Mouse (Mus musculus) 416B (cell line): Measurements from ENCODE around the gene Mamdc2.
"Not testable (repeated sequence)": the region's sequence is repeated elsewhere in the genome, so short reads cannot be mapped to it uniquely, and the experiment has no call there.

Source experiments
- DNase-seq: peaks from one replicate; pipeline ENCODE4 v3.0.0; 2011; ENCODE audit warnings: low read depth

The Mamdc2 gene

DNA sequence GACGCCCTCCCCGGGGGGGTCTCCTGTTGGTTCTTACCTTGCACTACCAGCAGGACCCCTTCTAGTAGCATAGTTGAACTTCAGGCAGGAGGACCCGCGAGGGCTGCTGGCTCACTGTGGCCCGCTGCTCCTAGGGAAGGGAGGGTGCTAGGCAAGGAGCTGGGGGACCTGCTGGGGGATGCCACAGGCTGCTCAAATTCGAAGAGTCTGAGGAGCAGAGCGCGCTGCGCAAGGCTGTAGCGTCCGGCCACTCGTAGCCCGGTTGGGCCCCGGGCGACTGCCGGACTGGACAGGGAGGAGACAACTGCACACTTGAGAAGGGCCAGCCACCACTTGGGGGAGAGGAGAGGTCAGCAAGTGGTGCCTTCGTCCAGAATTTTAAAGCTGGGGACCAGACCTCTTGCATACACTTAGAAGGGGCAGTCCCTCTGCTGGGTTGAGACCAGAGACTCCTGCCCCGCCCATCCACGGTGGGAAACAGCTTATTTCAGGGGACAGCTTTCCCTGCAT lies at the start of gene Mamdc2:
Gene Mamdc2, minus strand, starts transcription at position 455 of the 510 bp plus-strand sequence.
- DNase-seq = no peak

DNA sequence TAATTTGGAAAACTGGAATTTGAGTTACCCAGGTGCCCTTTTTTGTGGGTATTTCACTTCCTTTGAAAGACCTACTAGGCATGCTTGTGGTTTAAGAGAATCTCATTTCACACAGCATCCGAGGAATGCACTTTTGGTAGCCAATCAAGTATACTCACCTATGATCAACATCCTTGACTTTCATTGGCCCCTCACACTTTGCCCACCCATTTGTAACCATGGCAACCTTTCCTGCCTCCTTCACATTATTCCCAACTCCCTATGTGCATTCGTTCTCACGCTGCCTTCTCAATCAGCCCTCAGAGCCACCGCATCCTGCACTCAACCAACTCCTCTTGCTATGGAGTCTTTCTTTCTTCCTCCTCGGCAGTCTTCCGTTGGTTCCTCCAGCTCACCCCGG lies 49.8 kb upstream of the Mamdc2 start:
- DNase-seq = no peak

DNA sequence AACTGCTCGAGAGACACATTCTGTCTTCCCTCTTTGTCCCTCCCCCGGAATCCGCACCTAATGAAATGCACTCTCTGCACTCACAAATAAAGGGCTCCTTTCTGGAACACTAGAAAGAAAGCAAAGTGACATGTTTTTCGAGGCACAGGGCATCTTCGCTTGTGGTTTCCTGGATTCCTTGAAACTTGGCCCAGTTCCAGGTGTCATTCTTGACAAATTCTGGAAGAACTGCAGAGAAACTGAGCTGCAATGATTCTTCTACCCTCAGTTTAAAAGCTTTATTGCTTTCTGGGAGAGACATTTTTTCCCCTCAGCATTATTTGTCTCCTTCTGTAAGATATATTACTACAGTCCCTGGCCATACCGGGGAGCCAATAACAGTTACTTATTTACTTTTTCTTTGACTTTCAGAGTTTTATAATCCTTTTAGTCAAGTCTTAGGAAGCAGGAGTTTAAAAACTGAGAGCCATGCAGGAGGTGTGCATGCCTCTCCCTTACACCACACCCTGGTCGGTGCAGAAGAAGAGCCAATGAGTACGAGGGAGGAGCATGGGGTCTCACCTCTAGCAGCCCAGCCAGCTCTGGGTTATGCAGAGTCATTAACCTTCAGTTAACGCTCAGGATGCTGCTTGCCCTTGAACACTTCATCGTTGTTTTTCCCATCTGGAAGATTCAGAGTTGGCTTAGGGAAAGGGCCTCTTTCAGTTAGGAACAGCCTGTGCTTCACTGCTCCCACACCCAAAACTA lies 49.1 kb upstream of the Mamdc2 start:
- DNase-seq = peak; percentile 80

DNA sequence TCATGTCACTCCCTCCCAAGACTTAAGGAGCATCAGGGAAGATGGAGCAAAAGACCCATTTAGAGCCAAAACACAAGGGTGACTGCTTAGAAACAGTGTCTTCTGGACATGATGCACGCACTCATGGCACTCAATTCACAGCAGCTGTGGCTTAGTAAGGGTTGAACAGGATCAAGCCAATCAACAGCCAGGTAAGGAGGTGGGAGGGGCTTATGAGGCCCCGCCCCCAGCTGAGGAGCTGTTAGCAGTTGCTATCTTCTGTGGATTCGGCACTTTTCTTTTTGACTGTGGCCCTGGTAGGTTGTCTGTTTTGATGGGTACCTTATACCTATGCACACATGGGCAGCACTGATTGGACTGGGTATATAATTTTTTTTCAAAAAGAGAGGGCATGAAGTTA lies 48.3 kb upstream of the Mamdc2 start:
- no peak for DNase-seq

DNA sequence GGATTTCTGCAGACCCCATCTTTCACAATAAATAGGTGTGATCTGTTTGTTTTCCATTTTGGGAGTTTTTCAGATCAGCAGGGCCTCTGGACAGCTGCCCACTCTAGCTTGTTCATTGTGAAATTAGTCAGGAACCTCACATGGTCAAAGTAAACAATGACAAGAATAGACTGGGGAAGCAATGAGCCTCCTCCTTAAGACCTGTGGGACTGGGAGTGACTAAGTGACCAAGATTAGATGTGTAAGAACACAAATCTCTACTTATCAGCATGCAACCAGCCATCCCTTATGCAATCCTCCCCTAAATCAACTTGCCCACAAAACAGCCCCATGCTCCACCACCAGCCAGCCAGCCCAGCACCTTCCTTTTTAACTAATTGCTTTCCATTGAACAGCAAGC lies 44.4 kb upstream of the Mamdc2 start:
- peak; percentile 98 for DNase-seq

DNA sequence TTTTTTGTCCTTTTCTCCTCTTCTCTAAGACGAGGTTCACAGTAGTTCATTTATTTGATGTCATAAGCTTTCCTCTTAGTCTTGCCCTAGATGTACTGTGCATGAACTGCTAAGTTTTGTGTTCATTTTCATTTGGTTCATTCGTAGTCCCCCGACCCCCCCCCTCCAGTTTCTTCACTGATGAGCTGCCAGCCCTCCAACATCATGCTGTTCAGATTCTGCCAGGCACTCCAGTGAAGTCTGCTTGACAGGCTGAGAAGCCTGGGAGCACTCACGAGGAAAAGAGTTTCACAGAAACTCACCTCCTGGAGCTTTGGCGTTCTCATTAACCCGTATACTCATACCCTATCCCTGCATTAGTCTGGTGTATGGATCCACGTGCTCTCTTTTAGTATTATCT lies 42.5 kb upstream of the Mamdc2 start:
- DNase-seq = not testable (repeated sequence)

DNA sequence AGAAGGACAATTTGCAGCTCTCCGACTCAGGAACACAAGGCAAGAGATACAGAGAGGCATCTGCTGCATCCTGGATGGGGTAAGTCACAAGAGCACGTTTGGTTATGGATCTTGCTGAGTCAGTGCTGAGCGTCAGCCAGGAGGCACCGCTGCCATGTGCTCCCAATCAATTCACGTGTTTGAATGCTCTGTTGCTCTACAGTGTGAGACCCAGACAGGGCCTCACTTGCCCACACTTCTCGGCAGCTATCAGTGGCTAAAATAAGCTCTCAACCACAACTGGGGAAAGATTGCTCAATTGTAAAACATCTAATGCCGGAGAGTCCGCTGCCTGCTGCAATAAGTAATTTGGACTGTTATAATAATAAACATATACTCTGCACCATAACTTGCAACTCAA lies 41.5 kb upstream of the Mamdc2 start:
- peak; percentile 91 for DNase-seq

DNA sequence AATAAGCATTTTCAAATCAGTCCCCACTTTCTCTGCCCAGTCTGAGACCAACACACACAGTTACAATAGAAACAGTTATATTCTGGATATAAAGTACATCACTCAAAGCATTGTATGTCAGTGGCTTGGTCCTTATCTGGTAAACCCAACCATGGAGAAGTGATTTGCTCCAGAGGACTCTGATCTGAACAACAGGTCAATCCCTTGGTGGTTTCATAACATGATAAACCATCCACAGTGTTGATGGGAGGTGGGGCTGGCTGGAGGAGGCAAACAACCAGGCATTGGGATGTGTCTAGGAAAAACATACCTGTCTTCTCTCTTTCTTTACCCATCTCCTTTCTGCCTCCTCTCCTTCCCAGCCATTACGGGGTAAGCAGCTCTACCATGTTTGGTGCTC lies 39.2 kb upstream of the Mamdc2 start:
- no peak for DNase-seq

DNA sequence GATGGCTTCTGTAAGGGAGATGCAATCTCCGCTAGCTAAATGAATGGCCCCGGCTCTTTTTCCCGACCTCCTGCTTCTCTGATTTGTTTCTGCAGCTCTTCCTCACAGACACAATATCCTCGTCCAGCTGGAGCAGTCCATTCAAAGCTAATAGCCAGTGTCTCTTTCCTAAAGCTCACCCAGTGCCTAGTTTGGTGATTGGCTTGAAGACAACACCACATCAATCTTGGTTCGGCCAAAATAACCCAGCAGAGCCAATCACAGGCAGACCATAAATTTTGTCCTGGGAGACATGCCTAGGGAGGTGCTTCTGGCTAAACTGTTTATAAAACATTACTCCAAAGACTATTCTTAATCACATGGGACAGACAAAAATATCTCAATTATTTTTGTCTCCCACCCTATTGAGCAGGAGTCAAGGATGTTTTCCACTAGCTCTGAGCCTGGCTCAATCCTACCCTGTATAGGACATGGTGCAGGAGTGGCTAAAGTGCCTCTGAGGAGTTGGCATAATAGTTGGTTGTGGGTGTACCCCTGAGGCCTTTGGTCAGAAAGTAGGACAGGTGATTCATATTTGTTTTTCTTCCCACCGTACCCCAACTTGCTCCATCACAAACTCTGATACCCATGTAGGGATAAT lies 38.5 kb upstream of the Mamdc2 start:
- DNase-seq = no peak

DNA sequence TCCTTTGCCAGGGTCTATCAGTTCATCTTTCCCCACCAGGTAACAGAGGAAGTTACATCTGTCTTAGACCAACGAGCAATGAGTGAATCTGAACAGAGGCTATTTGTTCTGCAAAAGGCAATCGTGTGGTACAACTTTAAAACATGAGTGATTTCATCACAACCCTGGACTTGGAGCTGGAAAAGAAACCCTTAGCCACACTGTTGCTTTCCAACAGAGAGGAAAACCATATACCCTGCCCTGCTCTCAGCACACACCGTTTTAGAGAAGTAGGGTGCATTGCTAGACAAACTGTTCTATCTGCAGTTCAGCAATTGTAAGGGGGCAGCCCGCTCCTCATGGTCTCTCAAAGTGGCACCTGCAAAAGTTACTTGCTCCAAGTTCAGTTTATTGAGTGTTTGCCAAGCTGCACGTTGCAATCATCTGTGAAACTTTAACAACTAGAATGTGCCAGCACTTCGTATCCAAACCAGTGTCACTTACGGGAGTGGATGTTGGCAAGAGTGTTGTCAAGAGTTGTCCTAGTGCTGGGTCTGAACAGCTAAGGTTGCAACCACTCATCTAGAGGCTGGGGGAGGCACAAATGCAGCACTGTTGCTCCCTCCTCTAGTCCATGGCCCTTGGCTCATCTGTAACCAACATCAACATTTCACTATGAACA lies 37.8 kb upstream of the Mamdc2 start:
- no peak for DNase-seq

DNA sequence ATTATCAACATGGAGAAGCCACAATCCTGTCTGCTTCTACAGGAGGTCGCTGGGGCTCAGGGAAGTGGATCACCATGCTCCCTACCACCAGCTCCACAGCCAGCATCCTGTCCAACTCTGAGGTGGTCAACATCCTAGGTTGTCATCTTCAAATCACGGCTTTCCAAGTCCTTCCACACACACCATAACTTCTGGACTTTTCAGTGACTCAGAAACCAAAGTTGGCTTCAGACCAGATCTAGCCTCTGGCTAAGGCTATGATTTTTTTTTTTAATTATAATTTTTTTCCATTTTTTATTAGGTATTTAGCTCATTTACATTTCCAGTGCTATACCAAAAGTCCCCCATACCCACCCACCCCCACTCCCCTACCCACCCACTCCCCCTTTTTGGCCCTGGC lies 34.3 kb upstream of the Mamdc2 start:
- not testable (repeated sequence) for DNase-seq

DNA sequence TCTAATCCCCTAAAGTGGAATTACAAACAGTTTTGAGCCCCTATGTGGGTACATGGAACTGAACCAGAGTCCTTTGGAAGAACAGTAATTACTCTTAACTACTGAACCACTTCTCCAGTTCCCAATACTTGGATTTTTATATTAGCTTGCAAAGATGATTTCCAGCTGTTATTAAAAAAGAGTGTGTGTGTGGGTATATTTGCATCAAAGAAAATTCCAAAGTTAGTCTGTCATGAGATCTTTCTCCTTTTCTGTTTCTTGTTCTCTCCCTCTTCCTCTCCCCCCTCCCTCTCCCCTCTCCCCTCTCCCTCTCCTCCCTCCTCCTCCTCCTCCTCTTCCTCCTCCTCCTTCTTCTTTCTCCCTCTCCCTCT lies 31.3 kb upstream of the Mamdc2 start:
- no peak for DNase-seq

DNA sequence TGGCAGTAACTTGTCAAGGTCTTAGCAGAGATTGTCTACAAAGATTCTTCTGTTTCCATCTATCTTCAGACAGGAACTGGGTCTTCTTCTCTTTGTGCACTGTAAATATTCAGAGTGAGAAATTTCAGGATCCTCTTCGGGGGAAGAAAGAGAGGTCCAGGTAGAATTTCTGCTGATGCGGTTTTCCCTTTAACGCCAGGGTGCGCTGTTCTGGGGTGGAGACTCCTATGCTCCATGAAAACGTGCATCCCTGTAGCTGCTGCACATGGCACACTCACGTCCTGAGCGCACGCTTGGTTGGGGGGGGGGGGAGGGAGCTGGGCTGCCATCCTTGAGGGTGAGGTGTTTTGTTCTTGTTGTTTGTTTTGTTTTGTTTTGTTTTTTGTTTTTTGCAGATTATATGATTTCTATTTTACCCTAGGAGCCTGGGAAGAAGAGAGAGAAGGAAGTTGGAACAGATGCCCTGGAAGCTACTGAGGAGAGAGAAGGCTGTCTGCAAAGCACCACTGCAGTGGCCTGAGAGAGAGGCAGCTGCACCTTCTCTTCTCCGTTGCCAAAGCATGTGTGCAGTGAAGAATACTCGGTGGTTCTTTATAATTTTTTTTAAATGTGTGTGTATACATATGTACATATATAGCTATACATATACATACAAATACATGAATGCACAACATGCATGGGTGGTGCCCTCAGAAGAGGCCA lies 30.8 kb upstream of the Mamdc2 start:
- DNase-seq = peak; percentile 21

DNA sequence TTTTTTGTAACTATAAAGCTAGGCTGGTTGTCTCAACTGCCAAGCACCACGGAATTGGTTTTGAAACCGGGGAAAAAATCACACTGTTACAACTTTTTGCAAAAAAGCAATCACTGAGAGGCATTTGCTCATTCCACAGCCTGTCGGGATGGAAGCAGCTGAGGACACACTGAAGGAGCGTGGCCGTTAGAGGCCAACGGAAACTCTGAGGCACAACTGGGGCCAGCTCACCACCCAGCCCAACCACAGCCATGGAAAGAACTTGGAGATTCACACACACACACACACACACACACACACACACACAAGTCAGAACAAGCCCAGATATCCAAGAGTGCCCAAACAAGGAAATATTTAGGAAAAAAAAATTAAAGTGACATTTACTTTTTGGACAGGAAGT lies 29.6 kb upstream of the Mamdc2 start:
- peak; percentile 84 for DNase-seq

DNA sequence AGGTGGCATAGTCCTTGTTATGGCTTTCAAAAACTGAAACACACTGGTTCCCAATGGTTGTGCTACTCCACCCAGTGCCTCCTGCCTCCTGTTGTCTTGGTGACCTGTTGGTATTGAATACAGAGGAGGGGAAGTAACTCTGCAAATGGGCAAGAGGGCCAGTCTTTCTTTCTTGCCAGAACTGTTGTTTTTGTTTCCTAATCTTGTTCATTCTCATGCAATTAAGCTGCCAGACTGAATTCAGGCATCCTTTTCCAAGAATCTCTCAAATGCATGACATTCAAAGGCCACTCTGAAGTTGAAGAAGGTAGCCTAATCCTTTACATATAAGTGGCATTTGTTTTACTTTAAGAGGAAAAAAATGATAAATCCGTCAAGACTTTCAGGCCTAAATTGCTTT lies 19.6 kb upstream of the Mamdc2 start:
- DNase-seq = no peak

DNA sequence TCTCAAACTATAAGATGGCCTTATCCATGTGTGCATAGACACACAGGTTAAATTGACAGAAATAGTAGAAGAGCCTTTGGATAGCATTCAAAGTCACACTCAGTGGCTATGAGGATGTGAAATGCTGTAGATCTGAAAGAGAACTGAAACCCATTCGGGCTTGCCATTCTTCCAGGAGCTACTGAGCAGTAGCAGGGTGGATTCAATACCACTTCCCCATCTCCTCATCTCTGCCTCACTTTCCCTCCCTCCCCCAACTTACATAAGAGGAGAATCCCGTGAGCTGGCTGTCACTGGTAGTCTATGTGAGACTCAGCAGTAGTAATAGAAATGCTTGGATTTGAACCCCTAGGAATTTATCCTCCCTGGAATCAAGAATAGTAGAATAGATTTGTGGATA lies 18.8 kb upstream of the Mamdc2 start:
- DNase-seq = no peak

DNA sequence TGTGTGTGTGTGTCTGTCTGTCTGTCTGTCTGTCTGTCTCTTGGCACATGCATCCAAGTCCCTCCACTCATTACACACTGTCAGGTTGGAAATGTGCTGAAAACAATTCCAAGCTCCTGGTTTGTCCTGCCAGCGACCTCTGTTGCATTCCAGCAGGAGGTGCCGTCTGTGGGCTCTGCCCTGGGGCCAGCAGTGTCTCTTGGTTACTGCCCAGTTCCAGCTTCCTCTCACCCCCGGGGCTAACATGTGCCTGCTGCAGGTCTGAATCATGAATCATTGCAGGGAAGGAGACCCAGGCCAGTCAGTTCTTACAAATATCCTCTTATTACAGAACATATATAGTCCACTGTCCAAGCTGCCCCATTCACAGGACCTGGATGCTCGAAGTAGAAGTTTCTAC lies 9.2 kb upstream of the Mamdc2 start:
- no peak for DNase-seq

DNA sequence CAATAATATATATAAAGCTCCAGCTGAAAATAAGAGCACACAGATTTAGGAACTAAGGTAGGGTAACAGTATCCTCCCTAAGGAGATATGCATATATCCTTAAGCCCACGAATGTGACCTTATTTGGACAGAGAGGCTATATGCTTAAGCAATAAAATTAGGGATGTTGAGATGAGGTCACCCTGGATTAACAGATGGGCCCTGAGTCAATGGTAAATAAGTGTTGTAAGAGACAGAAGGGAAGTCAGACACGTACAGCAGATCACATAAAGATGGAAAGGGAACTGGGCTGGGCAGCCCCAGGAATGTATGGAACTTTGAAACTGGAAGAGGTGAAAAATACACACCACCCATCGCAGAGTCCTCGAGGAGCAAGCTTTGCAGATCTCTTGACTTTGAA lies 3.1 kb upstream of the Mamdc2 start:
- peak; percentile 39 for DNase-seq

DNA sequence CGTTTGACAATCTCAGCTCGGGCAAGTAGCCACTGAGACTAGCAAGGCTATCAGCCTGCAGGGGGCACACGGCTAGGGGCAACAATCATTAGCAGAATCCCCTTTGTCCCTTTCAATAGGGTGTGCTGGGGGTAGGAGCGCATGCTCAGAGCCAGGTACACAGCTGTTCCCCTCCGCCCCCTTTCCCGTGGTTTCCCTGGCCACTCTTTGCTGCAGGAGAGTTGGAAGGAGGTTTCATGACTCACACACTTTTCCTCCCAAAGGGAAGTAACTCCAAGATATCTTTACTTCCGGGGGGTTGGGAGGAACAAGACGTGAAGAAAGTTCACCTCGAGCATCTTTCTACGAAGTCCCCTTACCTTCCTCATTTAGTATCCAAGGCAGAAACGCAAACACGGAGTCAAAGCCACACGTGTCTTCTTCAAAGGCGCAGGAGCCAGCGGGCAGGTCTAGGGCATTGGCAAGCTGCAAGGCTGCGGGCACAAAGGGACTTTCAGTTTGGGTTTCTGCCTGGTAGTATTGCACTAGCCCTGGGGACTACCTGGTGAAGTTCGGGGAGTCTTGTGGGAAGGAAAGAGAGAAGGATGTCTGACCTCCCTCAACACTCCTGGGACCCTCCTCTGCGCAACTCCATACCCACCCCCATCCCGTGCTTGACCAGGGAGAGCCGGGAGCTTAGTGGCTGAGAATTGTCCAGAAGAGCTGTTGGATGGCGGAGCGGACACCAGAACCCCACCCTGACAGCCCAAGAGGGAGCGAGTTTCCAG lies 838 bp downstream of the Mamdc2 start:
- no peak for DNase-seq

DNA sequence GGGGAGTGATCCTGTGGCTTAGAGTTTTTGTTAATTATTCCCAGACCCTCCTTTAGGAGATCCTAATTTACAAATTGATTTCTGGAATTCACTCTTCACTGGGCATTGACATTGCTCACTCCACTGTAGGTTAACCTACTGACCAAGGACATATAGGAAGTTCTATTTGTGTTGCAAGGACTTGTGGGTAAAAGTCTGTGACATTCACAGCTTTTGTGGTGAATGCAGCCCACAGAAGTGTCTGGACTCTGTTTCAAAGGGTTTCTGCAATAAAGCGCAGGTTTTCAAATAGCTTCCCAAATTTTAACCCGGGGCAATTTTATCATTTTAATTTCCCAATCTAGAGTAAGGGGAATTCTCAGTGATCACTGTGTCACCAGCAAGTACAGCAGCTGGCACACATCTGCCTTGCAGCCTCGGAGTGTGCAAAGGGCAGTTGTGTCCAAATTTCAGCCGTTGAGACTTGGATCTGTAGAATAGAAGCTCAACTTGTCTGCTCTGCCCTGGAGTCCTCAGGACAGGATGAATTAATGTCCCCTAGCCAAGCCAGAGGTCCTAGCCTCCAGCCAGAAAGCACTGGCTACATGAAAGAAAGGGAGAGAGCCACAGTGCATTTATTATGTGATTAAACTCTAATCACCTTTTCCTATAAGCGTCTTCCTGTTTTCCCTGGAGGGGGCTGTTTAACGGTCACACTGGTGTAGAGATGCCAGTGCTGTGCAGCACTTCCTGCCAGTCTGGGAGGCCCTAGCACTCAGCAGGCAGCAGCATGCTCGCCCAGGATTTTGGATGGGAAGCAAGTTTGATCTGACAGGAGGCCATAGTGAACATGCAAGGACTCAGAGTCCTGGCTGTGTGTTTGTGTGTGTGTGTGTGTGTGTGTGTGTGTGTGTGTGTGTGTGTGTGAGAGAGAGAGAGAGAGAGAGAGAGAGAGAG lies 3.1 kb downstream of the Mamdc2 start:
- DNase-seq = peak; percentile 64

DNA sequence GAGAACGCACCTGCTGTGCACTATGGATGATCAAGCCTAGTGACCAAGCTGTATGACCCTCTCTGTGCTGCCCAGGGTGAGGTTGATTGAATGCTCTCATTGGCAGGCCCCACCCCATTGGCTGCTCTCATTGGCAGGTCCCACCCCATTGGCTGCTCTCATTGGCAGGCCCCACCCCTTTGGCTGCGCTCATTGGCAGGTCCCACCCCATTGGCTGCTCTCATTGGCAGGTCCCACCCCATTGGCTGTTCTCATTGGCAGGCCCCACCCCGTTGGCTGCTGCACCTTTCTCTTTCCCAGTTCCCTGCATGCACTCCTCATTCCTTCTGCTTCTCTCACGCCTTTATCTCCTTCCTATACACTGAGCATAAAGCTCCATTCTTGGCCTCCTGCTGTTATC lies 12.5 kb downstream of the Mamdc2 start:
- no peak for DNase-seq
